Mouse (Mus musculus) CH12.LX (cell line): ENCODE measurements at regions not wholly inside any gene's neighbourhood (a gene's known extent, or its start where the extent isn't known, plus 50 kb on each side); places are given as distances from the start of the nearest gene placed in this dataset.
A peak's percentile ranks its signal among the peaks of the same experiment; 100 is the strongest.

Experiments
- DNase-seq: peaks from one replicate; pipeline ENCODE4 v3.0.0-alpha.2; 2013; ENCODE audit errors: extremely low read depth
- H3K27ac ChIP-seq: 2 replicates; pipeline ENCODE4 v1.5.1; 2012; ENCODE audit warnings: low read depth, mild to moderate bottlenecking, control low read depth, moderate library complexity; ENCODE audit not compliant: insufficient read depth
- H3K27me3 ChIP-seq: replicated peaks from 2 replicates; pipeline ENCODE3; 2012; ENCODE audit warnings: inconsistent platforms
- H3K36me3 ChIP-seq, 2 experiments: replicated peaks in 1 of 2; 2 replicates each; pipeline versions ENCODE3 to v1.6.1; 2012; ENCODE audit warnings: inconsistent platforms in 1 of 2, low read length in 1 of 2, mild to moderate bottlenecking in 1 of 2, mixed read lengths in 1 of 2, moderate library complexity in 1 of 2; ENCODE audit not compliant: control insufficient read depth in 1 of 2, insufficient read depth in 1 of 2
- H3K4me1 ChIP-seq, 2 experiments: 2 replicates each; pipeline ENCODE4 v1.6.1; 2012; ENCODE audit warnings: inconsistent platforms in 1 of 2, moderate library complexity in 1 of 2; ENCODE audit not compliant: insufficient read depth in 2 of 2, control insufficient read depth in 1 of 2
- H3K4me2 ChIP-seq: 2 replicates; pipeline ENCODE4 v1.6.1; 2012; ENCODE audit warnings: low read depth, mild to moderate bottlenecking, control low read depth; ENCODE audit not compliant: poor library complexity, insufficient read depth, severe bottlenecking
- H3K4me3 ChIP-seq, 3 experiments: fragments of 150-350 bp in 1 of 3; sonication (generic) in 1 of 3; replicated peaks in 1 of 3; 2 replicates each; pipeline versions ENCODE3 to v1.5.1; 2011 to 2012; ENCODE audit warnings: low read depth in 2 of 3, low read length in 2 of 3, mild to moderate bottlenecking in 2 of 3, moderate library complexity in 2 of 3, control low read depth in 1 of 3, improper control_type of control experiment in 1 of 3, inconsistent platforms in 1 of 3, mixed read lengths in 1 of 3; ENCODE audit not compliant: poor library complexity in 1 of 3
- H3K79me2 ChIP-seq: replicated peaks from 2 replicates; pipeline ENCODE4 v1.6.1; 2012; ENCODE audit warnings: mild to moderate bottlenecking, moderate library complexity; ENCODE audit not compliant: control insufficient read depth, poor library complexity, insufficient read depth, severe bottlenecking; ENCODE audit errors: extremely low read depth
- H3K9ac ChIP-seq: 2 replicates; pipeline ENCODE4 v1.6.1; 2012; ENCODE audit warnings: low read depth, mild to moderate bottlenecking, control low read depth, moderate library complexity; ENCODE audit not compliant: insufficient read depth
- H3K9me3 ChIP-seq: replicated peaks from 2 replicates; pipeline ENCODE3; 2012; ENCODE audit warnings: low read length, inconsistent platforms, mixed read lengths
- BHLHE40 ChIP-seq: IDR thresholded peaks from 2 replicates; pipeline ENCODE4 v1.6.1; 2011; ENCODE audit warnings: mild to moderate bottlenecking, low read depth, low read length, improper control_type of control experiment
- CHD2 ChIP-seq: IDR thresholded peaks from 2 replicates; pipeline ENCODE4 v1.6.1; 2011; ENCODE audit warnings: low read length, improper control_type of control experiment
- CTCF ChIP-seq, 2 experiments: IDR thresholded peaks in 1 of 2; conservative IDR thresholded peaks in 1 of 2; 2 replicates each; pipeline ENCODE4 v1.5.1; 2011 to 2012; ENCODE audit warnings: low read depth in 2 of 2, low read length in 2 of 2, improper control_type of control experiment in 1 of 2, inconsistent platforms in 1 of 2, mild to moderate bottlenecking in 1 of 2, moderate library complexity in 1 of 2
- E2F4 ChIP-seq: IDR thresholded peaks from 2 replicates; pipeline ENCODE4 v1.6.1; 2011; ENCODE audit warnings: low read depth, low read length, improper control_type of control experiment; ENCODE audit not compliant: insufficient replicate concordance
- ELF1 ChIP-seq: IDR thresholded peaks from 2 replicates; pipeline ENCODE4 v1.6.1; 2014; ENCODE audit warnings: low read depth, mild to moderate bottlenecking, inconsistent platforms, low read length, improper control_type of control experiment
- EP300 ChIP-seq: IDR thresholded peaks from 2 replicates; pipeline ENCODE4 v1.6.1; 2011; ENCODE audit warnings: low read length, improper control_type of control experiment
- ETS1 ChIP-seq: conservative IDR thresholded peaks from 2 replicates; pipeline ENCODE4 v1.6.1; 2012; ENCODE audit warnings: low read depth, mild to moderate bottlenecking, inconsistent platforms, low read length, improper control_type of control experiment, moderate library complexity
- GABPA ChIP-seq: IDR thresholded peaks from 2 replicates; pipeline ENCODE4 v1.6.1; 2012; ENCODE audit warnings: low read depth, low read length, improper control_type of control experiment, inconsistent platforms; ENCODE audit not compliant: insufficient replicate concordance
- HCFC1 ChIP-seq: IDR thresholded peaks from 2 replicates; pipeline ENCODE4 v1.6.1; 2012; ENCODE audit warnings: low read depth, mild to moderate bottlenecking, inconsistent platforms, low read length, improper control_type of control experiment
- IRF4 ChIP-seq: IDR thresholded peaks from 2 replicates; pipeline ENCODE4 v1.6.1; 2014; ENCODE audit warnings: low read depth, mild to moderate bottlenecking, inconsistent platforms, low read length, improper control_type of control experiment
- JUN ChIP-seq: IDR thresholded peaks from 2 replicates; pipeline ENCODE4 v1.6.1; 2011; ENCODE audit warnings: low read depth, mild to moderate bottlenecking, low read length, improper control_type of control experiment, moderate library complexity; ENCODE audit not compliant: insufficient read depth
- JUND ChIP-seq: conservative IDR thresholded peaks from 2 replicates; pipeline ENCODE4 v1.6.1; 2011; ENCODE audit warnings: low read depth, low read length, improper control_type of control experiment
- KAT2A ChIP-seq: IDR thresholded peaks from 2 replicates; pipeline ENCODE4 v1.6.1; 2012; ENCODE audit warnings: low read length, improper control_type of control experiment, inconsistent platforms; ENCODE audit not compliant: insufficient replicate concordance
- MAFK ChIP-seq: IDR thresholded peaks from 2 replicates; pipeline ENCODE4 v1.6.1; 2011; ENCODE audit warnings: low read length, improper control_type of control experiment; ENCODE audit not compliant: insufficient replicate concordance
- MAX ChIP-seq: IDR thresholded peaks from 2 replicates; pipeline ENCODE4 v1.6.1; 2011; ENCODE audit warnings: low read length, improper control_type of control experiment
- MAZ ChIP-seq: IDR thresholded peaks from 2 replicates; pipeline ENCODE4 v1.6.1; 2012; ENCODE audit warnings: low read depth, mild to moderate bottlenecking, inconsistent platforms, low read length, improper control_type of control experiment, moderate library complexity
- MEF2A ChIP-seq: IDR thresholded peaks from 2 replicates; pipeline ENCODE4 v1.6.1; 2014; ENCODE audit warnings: low read depth, mild to moderate bottlenecking, inconsistent platforms, low read length, improper control_type of control experiment, borderline replicate concordance
- MXI1 ChIP-seq: IDR thresholded peaks from 2 replicates; pipeline ENCODE4 v1.6.1; 2011; ENCODE audit warnings: mild to moderate bottlenecking, low read depth, low read length, improper control_type of control experiment
- NELFE ChIP-seq: IDR thresholded peaks from 2 replicates; pipeline ENCODE4 v1.6.1; 2011; ENCODE audit warnings: low read depth, low read length, improper control_type of control experiment
- NRF1 ChIP-seq: IDR thresholded peaks from 2 replicates; pipeline ENCODE4 v1.6.1; 2014; ENCODE audit warnings: low read depth, mild to moderate bottlenecking, inconsistent platforms, low read length, improper control_type of control experiment, moderate library complexity
- PAX5 ChIP-seq: IDR thresholded peaks from 2 replicates; pipeline ENCODE4 v1.6.1; 2012; ENCODE audit warnings: low read length, inconsistent platforms, mixed read lengths
- POLR2A ChIP-seq: IDR thresholded peaks from 2 replicates; pipeline ENCODE4 v1.6.1; 2011; ENCODE audit warnings: low read depth, mild to moderate bottlenecking, improper control_type of control experiment, low read length
- POLR2AphosphoS2 ChIP-seq: IDR thresholded peaks from 2 replicates; pipeline ENCODE4 v1.6.1; 2011; ENCODE audit warnings: low read depth, low read length, improper control_type of control experiment
- RAD21 ChIP-seq: IDR thresholded peaks from 2 replicates; pipeline ENCODE4 v1.6.1; 2011; ENCODE audit warnings: low read depth, mild to moderate bottlenecking, low read length, improper control_type of control experiment, moderate library complexity
- RCOR1 ChIP-seq: conservative IDR thresholded peaks from 2 replicates; pipeline ENCODE4 v1.6.1; 2012; ENCODE audit warnings: low read depth, mild to moderate bottlenecking, inconsistent platforms, low read length, improper control_type of control experiment
- SIN3A ChIP-seq: IDR thresholded peaks from 2 replicates; pipeline ENCODE4 v1.6.1; 2012; ENCODE audit warnings: low read length, improper control_type of control experiment, inconsistent platforms
- SMC3 ChIP-seq: IDR thresholded peaks from 2 replicates; pipeline ENCODE4 v1.6.1; 2011; ENCODE audit warnings: low read depth, low read length, improper control_type of control experiment
- TBP ChIP-seq: conservative IDR thresholded peaks from 2 replicates; pipeline ENCODE4 v1.6.1; 2011; ENCODE audit warnings: low read depth, low read length, improper control_type of control experiment
- TCF12 ChIP-seq: IDR thresholded peaks from 2 replicates; pipeline ENCODE4 v1.6.1; 2014; ENCODE audit warnings: low read depth, mild to moderate bottlenecking, inconsistent platforms, low read length, improper control_type of control experiment
- UBTF ChIP-seq: IDR thresholded peaks from 2 replicates; pipeline ENCODE4 v1.6.1; 2012; ENCODE audit warnings: low read depth, mild to moderate bottlenecking, inconsistent platforms, low read length, improper control_type of control experiment, moderate library complexity
- USF1 ChIP-seq: IDR thresholded peaks from 2 replicates; pipeline ENCODE4 v1.6.1; 2014; ENCODE audit warnings: low read depth, mild to moderate bottlenecking, inconsistent platforms, low read length, improper control_type of control experiment
- USF2 ChIP-seq: conservative IDR thresholded peaks from 2 replicates; pipeline ENCODE4 v1.6.1; 2011; ENCODE audit warnings: low read depth, low read length, improper control_type of control experiment
- ZC3H11A ChIP-seq: IDR thresholded peaks from 2 replicates; pipeline ENCODE4 v1.6.1; 2012; ENCODE audit warnings: low read depth, mild to moderate bottlenecking, inconsistent platforms, low read length, improper control_type of control experiment
- ZKSCAN1 ChIP-seq: IDR thresholded peaks from 2 replicates; pipeline ENCODE4 v1.6.1; 2012; ENCODE audit warnings: low read depth, inconsistent platforms, low read length, improper control_type of control experiment, borderline replicate concordance
- ZMIZ1 ChIP-seq: IDR thresholded peaks from 2 replicates; pipeline ENCODE4 v1.6.1; 2012; ENCODE audit warnings: low read depth, mild to moderate bottlenecking, inconsistent platforms, low read length, improper control_type of control experiment
- ZNF384 ChIP-seq: IDR thresholded peaks from 2 replicates; pipeline ENCODE4 v1.6.1; 2012; ENCODE audit warnings: low read depth, low read length, improper control_type of control experiment, inconsistent platforms
- dilution Hi-C: fragments of 300-500 bp; cut with MboI; formaldehyde crosslinking; loops from 2 replicates; pipeline ENCODE4 v1.14.3; 2020; ENCODE audit warnings: low sequenced_read_pairs; ENCODE audit not compliant: extremely low pct_unique_long_range_greater_than_20kb, extremely low pct_ligation_motif_present
- in situ Hi-C: fragments of 300-500 bp; cut with MboI; formaldehyde crosslinking; loops from 3 replicates; pipeline ENCODE4 v1.14.3; 2019; ENCODE audit warnings: low sequenced_read_pairs, low pct_ligation_motif_present, low pct_unique_long_range_greater_than_20kb, mixed read lengths

DNA sequence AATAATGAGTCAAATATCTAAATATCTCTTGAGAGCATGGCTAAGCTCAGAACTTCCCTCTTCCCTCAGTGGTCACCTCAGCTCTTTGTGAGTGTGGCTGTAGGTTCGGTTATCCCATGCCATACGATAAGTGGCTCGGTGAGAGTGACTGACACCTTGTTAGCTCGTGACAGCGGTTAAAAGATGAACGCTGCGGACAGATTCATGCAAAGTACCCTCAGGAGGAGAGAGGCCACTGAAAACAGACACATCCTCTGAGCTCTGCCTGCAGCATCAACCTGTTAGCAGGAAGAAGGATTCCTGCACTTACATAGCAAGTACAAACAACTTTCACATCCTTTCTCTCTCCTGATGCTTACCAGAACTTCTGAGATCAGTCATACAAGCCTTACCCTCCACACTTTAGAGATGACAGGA lies 163.2 kb upstream of the Bcl6 start (continued):
- TF ChIP-seq ZC3H11A (no peak), EP300 (peak; percentile 89), MXI1 (no peak), SIN3A (no peak), USF2 (no peak), NRF1 (no peak), JUND (peak; percentile 89), KAT2A (no peak)

DNA sequence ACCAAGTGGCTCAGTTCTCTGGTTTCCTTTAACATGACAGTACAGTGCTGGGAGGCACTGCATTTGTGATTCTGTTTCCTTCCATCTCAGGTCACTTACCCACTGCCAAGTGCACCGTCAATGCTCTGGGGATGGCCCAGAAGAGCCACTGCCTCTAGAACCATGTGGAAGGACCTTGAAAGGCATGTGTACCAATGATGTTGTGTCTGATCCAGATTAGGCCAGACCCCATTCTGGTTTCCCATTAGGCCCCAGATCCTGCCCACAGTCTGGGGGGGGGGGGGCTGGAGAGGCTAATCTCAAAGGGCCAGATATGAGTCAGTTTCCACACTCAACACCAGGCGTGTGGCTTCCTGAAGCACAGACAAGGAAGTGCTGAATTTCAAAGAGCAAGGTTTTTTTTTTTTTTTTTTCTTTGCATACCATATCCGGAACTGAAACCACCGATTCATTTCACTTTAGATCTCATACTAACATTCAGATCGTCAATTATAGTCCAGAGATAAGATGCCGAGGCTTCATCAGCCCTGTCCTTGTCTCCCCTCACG lies 162.6 kb upstream of the Bcl6 start:
- H3K4me3 ChIP-seq = no peak overlapping the region
- peak overlapping the region; percentile 86 for H3K4me2 ChIP-seq
- H3K9me3 ChIP-seq = no peaks in the 10 kb centered on the region
- no peak overlapping the region for H3K27ac ChIP-seq
- H3K4me1 ChIP-seq = peaks cover 5 to 33% of the 10 kb centered on the region in 2 experiments; a peak in 3 of 4 replicates
- H3K36me3 ChIP-seq = no peaks in the 10 kb centered on the region
- in situ Hi-C loops (no loop called here), dilution Hi-C loops (no loop called here)
- H3K9ac ChIP-seq = no peak overlapping the region
- DNase-seq = peak; percentile 91
- H3K27me3 ChIP-seq = peaks cover 78% of the 10 kb centered on the region
- no peaks in the 10 kb centered on the region for H3K79me2 ChIP-seq
- TF ChIP-seq CTCF (conservative IDR thresholded peaks at IDR 0.05 in 1 of 2, IDR thresholded peaks at IDR 0.05 in 1 of 2; ENCODE audit: low read depth in 2 of 2, low read length in 2 of 2) (no peak), EP300 (peak; percentile 95), ZMIZ1 (no peak), SIN3A (no peak; the same call in 1 of the 2 replicates), ETS1 (peak; percentile 86), ZNF384 (peak; percentile 98), PAX5 (no peak), POLR2AphosphoS2 (no peak), UBTF (no peak), NRF1 (no peak), BHLHE40 (peak; percentile 91), HCFC1 (no peak; the same call in 1 of the 2 replicates), USF2 (no peak), ZKSCAN1 (no peak), MXI1 (no peak), IRF4 (peak; percentile 96), JUN (peak; percentile 77), MEF2A (peak; percentile 71; the same call in 1 of the 2 replicates), MAX (peak; percentile 76; the same call in 1 of the 2 replicates), NELFE (no peak), KAT2A (no peak), TBP (no peak), GABPA (no peak), MAFK (peak; percentile 92), USF1 (no peak), MAZ (peak; percentile 86; the same call in 1 of the 2 replicates), POLR2A (no peak), RCOR1 (peak; percentile 21; the same call in 1 of the 2 replicates), ELF1 (peak; percentile 76), CHD2 (peak; percentile 72), SMC3 (no peak), E2F4 (no peak), JUND (peak; percentile 85), ZC3H11A (no peak), TCF12 (peak; percentile 60; the same call in 1 of the 2 replicates), RAD21 (no peak; the same call in 1 of the 2 replicates)
